Mouse (Mus musculus): ENCODE data around the gene Gsdma3. TPM values are rescaled to one million over a fixed set of nuclear protein-coding genes. Genes with fewer than 3 reads are reported as not detected.
"Not testable (repeated sequence)": the region's sequence is repeated elsewhere in the genome, so short reads cannot be mapped to it uniquely, and the experiment has no call there.

Gene Gsdma3
- total and polyA plus RNA-seq, 3 experiments: 2.7 to 2.9 TPM; not detected in 1

DNA sequence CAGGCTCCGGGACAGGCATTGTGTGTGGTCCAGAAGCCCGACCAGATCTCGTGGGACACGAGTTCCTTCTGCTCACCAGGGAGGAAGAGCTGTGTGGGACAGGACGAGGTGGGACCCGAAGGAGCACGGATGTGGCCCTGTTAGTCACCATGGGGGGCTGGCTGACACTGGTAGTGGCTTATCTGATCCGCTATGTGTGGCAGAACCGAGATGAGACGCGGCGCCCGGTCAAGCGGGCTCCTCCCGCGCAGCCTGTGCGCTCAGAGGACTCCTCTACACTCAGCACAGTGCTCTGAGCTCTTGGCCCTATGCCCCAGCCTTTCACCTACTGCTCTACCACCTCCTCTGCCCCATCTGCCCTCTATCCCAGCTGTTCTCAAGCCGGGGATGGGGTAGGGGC, 26.9 kb upstream of the Gsdma3 start:
- intact Hi-C loops (cut with DNase I): loop anchor here (5.0 kb wide), 1 partner anchor 257 kb away; no protein-coding TSS in a partner anchor
- 13% methylated on average over 18 of the region's 18 CpGs for WGBS
- H3K27ac ChIP-seq: no peak overlapping the region
- no peaks in the 10 kb centered on the region for H3K27me3 ChIP-seq (ENCODE audit: control insufficient read depth, insufficient read depth, low read length)
- no peaks in the 10 kb centered on the region for H3K36me3 ChIP-seq (ENCODE audit: control insufficient read depth, insufficient read depth, low read length)
- TF ChIP-seq POLR2A (IDR thresholded peaks at IDR 0.05; ENCODE audit: insufficient read depth, low read depth, low read length) (no peak), EP300 (IDR thresholded peaks at IDR 0.05; ENCODE audit: insufficient read depth, low read depth, low read length) (no peak), CTCF (IDR thresholded peaks at IDR 0.05) (no peak)
- H3K4me1 ChIP-seq (ENCODE audit: control insufficient read depth, insufficient read depth, low read length): no peaks in the 10 kb centered on the region
- no peak overlapping the region for H3K4me3 ChIP-seq
- no peaks in the 10 kb centered on the region for H3K79me2 ChIP-seq (replicated peaks; ENCODE audit: control insufficient read depth, insufficient read depth, low read length)
- no peak for DNase-seq
- H3K9ac ChIP-seq (ENCODE audit: low read depth, low read length): no peak overlapping the region

GRCm38 (mm10) chr11:98602090-98602690, 24.0 kb upstream of the Gsdma3 start:
- Histone ChIP-seq H3K79me2 (replicated peaks; ENCODE audit: control insufficient read depth, insufficient read depth, low read length) (no peaks in the 10 kb centered on the region), H3K4me3 (no peak overlapping the region), H3K27ac (no peak overlapping the region), H3K27me3 (ENCODE audit: control insufficient read depth, insufficient read depth, low read length) (no peaks in the 10 kb centered on the region), H3K36me3 (ENCODE audit: control insufficient read depth, insufficient read depth, low read length) (no peaks in the 10 kb centered on the region), H3K9ac (ENCODE audit: low read depth, low read length) (no peak overlapping the region), H3K4me1 (ENCODE audit: control insufficient read depth, insufficient read depth, low read length) (no peaks in the 10 kb centered on the region)
- TF ChIP-seq CTCF (IDR thresholded peaks at IDR 0.05) (no peak), POLR2A (IDR thresholded peaks at IDR 0.05; ENCODE audit: insufficient read depth, low read depth, low read length) (no peak), EP300 (IDR thresholded peaks at IDR 0.05; ENCODE audit: insufficient read depth, low read depth, low read length) (no peak)
- WGBS: 4% methylated on average over 20 of the region's 20 CpGs
- no peak for DNase-seq
- intact Hi-C loops (cut with DNase I): no loop called here

DNA sequence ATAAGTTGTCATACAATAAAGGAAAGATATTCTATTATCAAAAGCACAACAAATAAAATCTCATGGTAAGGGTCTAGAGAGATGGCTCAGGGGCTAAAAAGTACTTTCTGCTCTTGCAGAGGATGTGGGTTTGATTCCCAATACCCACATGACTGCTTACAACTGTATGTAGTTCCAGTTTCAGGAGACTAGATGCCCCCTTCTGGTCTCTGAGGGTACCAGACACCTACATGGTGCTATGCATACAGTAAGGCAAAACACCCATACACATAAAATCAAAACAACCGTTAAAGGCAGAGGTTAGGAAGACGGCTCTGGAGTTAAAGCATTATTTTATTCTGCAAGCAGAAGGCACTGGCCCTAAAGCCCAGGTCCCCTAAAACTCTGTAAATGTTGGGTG, 22.2 kb upstream of the Gsdma3 start:
- Histone ChIP-seq H3K27me3 (ENCODE audit: control insufficient read depth, insufficient read depth, low read length) (no peaks in the 10 kb centered on the region), H3K79me2 (replicated peaks; ENCODE audit: control insufficient read depth, insufficient read depth, low read length) (no peaks in the 10 kb centered on the region), H3K9ac (ENCODE audit: low read depth, low read length) (no peak overlapping the region), H3K36me3 (ENCODE audit: control insufficient read depth, insufficient read depth, low read length) (no peaks in the 10 kb centered on the region), H3K4me3 (no peak overlapping the region), H3K27ac (no peak overlapping the region), H3K4me1 (ENCODE audit: control insufficient read depth, insufficient read depth, low read length) (no peaks in the 10 kb centered on the region)
- DNase-seq: no peak
- intact Hi-C loops (cut with DNase I): no loop called here
- 80% methylated on average over 2 of the region's 2 CpGs for WGBS
- TF ChIP-seq EP300 (IDR thresholded peaks at IDR 0.05; ENCODE audit: insufficient read depth, low read depth, low read length) (no peak), POLR2A (IDR thresholded peaks at IDR 0.05; ENCODE audit: insufficient read depth, low read depth, low read length) (no peak), CTCF (IDR thresholded peaks at IDR 0.05) (no peak)

- H3K4me3 ChIP-seq; H3K79me2 ChIP-seq (replicated peaks; ENCODE audit: control insufficient read depth, insufficient read depth, low read length); H3K4me1 ChIP-seq (ENCODE audit: control insufficient read depth, insufficient read depth, low read length); H3K27ac ChIP-seq; intact Hi-C loops (cut with DNase I); H3K9ac ChIP-seq (ENCODE audit: low read depth, low read length); H3K36me3 ChIP-seq (ENCODE audit: control insufficient read depth, insufficient read depth, low read length); H3K27me3 ChIP-seq (ENCODE audit: control insufficient read depth, insufficient read depth, low read length); DNase-seq: not testable (repeated sequence)
- WGBS: 68% methylated on average over 6 of the region's 6 CpGs
These were observed 21.2 kb upstream of the Gsdma3 start for GRCm38 (mm10) chr11:98604911-98605310.

DNA sequence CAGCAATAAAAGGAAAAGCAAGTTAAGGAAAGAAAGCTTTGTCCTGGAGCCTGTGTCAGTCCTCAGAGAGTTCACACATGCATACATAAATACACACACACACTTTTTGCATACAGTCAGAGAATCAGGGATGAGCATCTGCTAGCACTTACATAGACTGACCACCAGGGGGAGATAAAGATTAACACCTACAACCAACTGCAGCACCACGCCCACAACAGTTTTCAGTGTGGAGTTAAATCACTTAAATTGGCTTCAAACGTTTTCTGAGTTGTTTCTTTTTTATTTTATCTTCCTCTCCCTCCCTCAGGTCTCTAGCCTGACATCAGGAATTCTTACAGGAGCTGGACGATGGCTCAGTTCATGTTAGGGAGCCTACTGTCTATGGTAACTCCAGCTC, 19.4 kb upstream of the Gsdma3 start:
- Histone ChIP-seq H3K27ac (no peak overlapping the region), H3K9ac (ENCODE audit: low read depth, low read length) (no peak overlapping the region), H3K4me3 (no peak overlapping the region), H3K36me3 (ENCODE audit: control insufficient read depth, insufficient read depth, low read length) (no peaks in the 10 kb centered on the region), H3K4me1 (ENCODE audit: control insufficient read depth, insufficient read depth, low read length) (no peaks in the 10 kb centered on the region), H3K27me3 (ENCODE audit: control insufficient read depth, insufficient read depth, low read length) (no peaks in the 10 kb centered on the region), H3K79me2 (replicated peaks; ENCODE audit: control insufficient read depth, insufficient read depth, low read length) (no peaks in the 10 kb centered on the region)
- DNase-seq: no peak
- WGBS: 4% methylated on average over 3 of the region's 3 CpGs
- TF ChIP-seq CTCF (IDR thresholded peaks at IDR 0.05) (peak; percentile 88), POLR2A (IDR thresholded peaks at IDR 0.05; ENCODE audit: insufficient read depth, low read depth, low read length) (no peak), EP300 (IDR thresholded peaks at IDR 0.05; ENCODE audit: insufficient read depth, low read depth, low read length) (no peak)
- intact Hi-C loops (cut with DNase I): loop anchor here (1.0 kb wide), 2 partner anchors 28 to 49 kb away; no protein-coding TSS in a partner anchor

GRCm38 (mm10) chr11:98620791-98621190, 5.4 kb upstream of the Gsdma3 start:
- H3K27ac ChIP-seq: no peak overlapping the region
- no peaks in the 10 kb centered on the region for H3K4me1 ChIP-seq (ENCODE audit: control insufficient read depth, insufficient read depth, low read length)
- H3K27me3 ChIP-seq (ENCODE audit: control insufficient read depth, insufficient read depth, low read length): no peaks in the 10 kb centered on the region
- no peak for TF ChIP-seq CTCF (IDR thresholded peaks at IDR 0.05)
- TF ChIP-seq EP300 (IDR thresholded peaks at IDR 0.05; ENCODE audit: insufficient read depth, low read depth, low read length): no peak
- TF ChIP-seq POLR2A (IDR thresholded peaks at IDR 0.05; ENCODE audit: insufficient read depth, low read depth, low read length): no peak
- intact Hi-C loops (cut with DNase I): no loop called here
- H3K4me3 ChIP-seq: no peak overlapping the region
- H3K79me2 ChIP-seq (replicated peaks; ENCODE audit: control insufficient read depth, insufficient read depth, low read length): no peaks in the 10 kb centered on the region
- no peaks in the 10 kb centered on the region for H3K36me3 ChIP-seq (ENCODE audit: control insufficient read depth, insufficient read depth, low read length)
- no peak overlapping the region for H3K9ac ChIP-seq (ENCODE audit: low read depth, low read length)
- WGBS: 88% methylated on average over 13 of the region's 13 CpGs
- no peak for DNase-seq

- H3K9ac ChIP-seq (ENCODE audit: low read depth, low read length); H3K79me2 ChIP-seq (replicated peaks; ENCODE audit: control insufficient read depth, insufficient read depth, low read length); H3K4me3 ChIP-seq; H3K36me3 ChIP-seq (ENCODE audit: control insufficient read depth, insufficient read depth, low read length); H3K27ac ChIP-seq; H3K4me1 ChIP-seq (ENCODE audit: control insufficient read depth, insufficient read depth, low read length); DNase-seq; H3K27me3 ChIP-seq (ENCODE audit: control insufficient read depth, insufficient read depth, low read length); intact Hi-C loops (cut with DNase I): not testable (repeated sequence)
- 66% methylated on average over 6 of the region's 6 CpGs for WGBS
These were observed 2.2 kb upstream of the Gsdma3 start for GRCm38 (mm10) chr11:98623981-98624380.

DNA sequence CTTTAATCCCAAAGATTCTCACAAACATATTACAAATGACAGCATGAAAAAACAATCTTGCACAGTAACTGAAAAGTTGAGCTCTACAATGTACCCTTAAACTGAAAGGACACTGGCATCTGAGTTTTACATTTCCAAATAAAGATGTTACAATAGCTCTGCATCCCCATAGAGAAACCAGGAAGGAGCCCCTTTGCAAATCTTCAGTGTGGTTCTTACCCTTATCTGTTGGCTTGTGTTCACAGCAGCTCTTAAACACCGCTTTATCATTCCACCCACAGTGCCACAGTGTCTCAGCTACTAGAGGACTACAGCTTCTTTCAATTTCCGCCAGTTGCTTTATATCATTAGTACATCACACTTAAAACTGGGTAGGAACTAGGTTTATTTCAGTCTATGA, 1.8 kb upstream of the Gsdma3 start:
- 79% methylated on average over 2 of the region's 2 CpGs for WGBS
- intact Hi-C loops (cut with DNase I); H3K27ac ChIP-seq; H3K36me3 ChIP-seq (ENCODE audit: control insufficient read depth, insufficient read depth, low read length); H3K79me2 ChIP-seq (replicated peaks; ENCODE audit: control insufficient read depth, insufficient read depth, low read length); H3K27me3 ChIP-seq (ENCODE audit: control insufficient read depth, insufficient read depth, low read length); H3K4me3 ChIP-seq; H3K4me1 ChIP-seq (ENCODE audit: control insufficient read depth, insufficient read depth, low read length); H3K9ac ChIP-seq (ENCODE audit: low read depth, low read length); DNase-seq: not testable (repeated sequence)

Data from heart, adult 2 months (tissue).